Mouse (Mus musculus): ENCODE measurements at regions not wholly inside any gene's neighbourhood (a gene's known extent, or its start where the extent isn't known, plus 50 kb on each side); places are given as distances from the start of the nearest gene placed in this dataset.

DNA sequence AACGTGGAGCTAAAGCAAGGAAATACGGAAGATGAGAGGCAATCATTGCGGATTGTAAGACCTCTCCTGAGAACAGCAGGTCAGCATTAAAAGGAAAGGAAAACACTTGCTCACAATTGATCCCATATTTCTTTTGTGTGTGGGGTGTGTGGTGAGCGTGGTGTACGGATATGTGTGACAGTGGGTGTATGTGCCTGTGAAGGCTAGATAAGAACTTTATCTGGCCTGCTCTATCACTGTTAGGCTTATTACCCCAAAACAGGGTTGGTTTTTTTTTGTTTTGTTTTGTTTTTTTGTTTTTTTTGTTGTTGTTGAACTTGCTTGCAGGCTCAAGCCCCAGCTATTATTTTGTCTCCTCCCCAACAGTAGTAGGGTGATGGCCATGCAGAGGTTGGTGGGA, 102.5 kb downstream of the Uchl5 start:
- no peak for ATAC-seq (ENCODE audit: low FRiP score)
- H3K9ac ChIP-seq (replicated peaks): no peak overlapping the region
- H3K4me3 ChIP-seq (replicated peaks): no peak overlapping the region
- no peaks in the 10 kb centered on the region for H3K4me1 ChIP-seq
- H3K9me3 ChIP-seq (replicated peaks): no peaks in the 10 kb centered on the region
- H3K4me2 ChIP-seq: no peak overlapping the region
- H3K36me3 ChIP-seq: no peaks in the 10 kb centered on the region
- no peaks in the 10 kb centered on the region for H3K27me3 ChIP-seq (replicated peaks)
- WGBS: 95% methylated on average over 5 of the region's 5 CpGs
- no peak overlapping the region for H3K27ac ChIP-seq (replicated peaks)

DNA sequence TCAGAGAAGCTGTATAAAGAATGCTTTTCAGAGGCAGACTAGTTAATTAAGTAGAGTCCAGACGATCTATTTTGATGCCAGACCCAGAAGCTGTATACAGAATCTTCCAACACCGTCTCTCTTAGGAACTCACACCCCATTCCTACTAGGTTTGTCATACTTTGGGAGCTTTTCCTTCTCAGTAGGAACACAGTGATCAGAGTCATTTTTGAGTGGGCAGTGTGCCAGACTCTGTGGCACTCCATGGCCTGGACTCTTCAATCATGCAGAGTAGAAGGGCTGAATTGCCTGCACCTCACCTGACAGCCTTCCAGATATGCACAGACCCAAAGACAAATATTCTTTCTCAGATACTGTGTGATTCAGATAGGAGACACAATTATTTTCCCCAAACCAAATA, 101.2 kb downstream of the Uchl5 start:
- WGBS: 65% methylated on average over 2 of the region's 2 CpGs
- H3K4me3 ChIP-seq (replicated peaks): no peak overlapping the region
- H3K4me1 ChIP-seq: no peaks in the 10 kb centered on the region
- ATAC-seq (ENCODE audit: low FRiP score): no peak
- no peaks in the 10 kb centered on the region for H3K36me3 ChIP-seq
- H3K9ac ChIP-seq (replicated peaks): no peak overlapping the region
- H3K27ac ChIP-seq (replicated peaks): no peak overlapping the region
- no peaks in the 10 kb centered on the region for H3K9me3 ChIP-seq (replicated peaks)
- no peaks in the 10 kb centered on the region for H3K27me3 ChIP-seq (replicated peaks)
- no peak overlapping the region for H3K4me2 ChIP-seq

GRCm38 (mm10) chr1:143860319-143860718, 83.2 kb downstream of the Uchl5 start:
- H3K9me3 ChIP-seq (replicated peaks): no peaks in the 10 kb centered on the region
- no peak overlapping the region for H3K4me2 ChIP-seq
- no peaks in the 10 kb centered on the region for H3K36me3 ChIP-seq
- H3K4me1 ChIP-seq: no peaks in the 10 kb centered on the region
- H3K4me3 ChIP-seq (replicated peaks): no peak overlapping the region
- H3K27ac ChIP-seq (replicated peaks): no peak overlapping the region
- ATAC-seq (ENCODE audit: low FRiP score): no peak
- no peaks in the 10 kb centered on the region for H3K27me3 ChIP-seq (replicated peaks)
- H3K9ac ChIP-seq (replicated peaks): no peak overlapping the region
- 79% methylated on average over 10 of the region's 10 CpGs for WGBS

GRCm38 (mm10) chr1:143858532-143858931, 81.5 kb downstream of the Uchl5 start:
- no peak overlapping the region for H3K27ac ChIP-seq (replicated peaks)
- no peak overlapping the region for H3K4me3 ChIP-seq (replicated peaks)
- H3K9me3 ChIP-seq (replicated peaks): no peaks in the 10 kb centered on the region
- H3K4me1 ChIP-seq: no peaks in the 10 kb centered on the region
- H3K27me3 ChIP-seq (replicated peaks): no peaks in the 10 kb centered on the region
- H3K9ac ChIP-seq (replicated peaks): no peak overlapping the region
- no peak overlapping the region for H3K4me2 ChIP-seq
- H3K36me3 ChIP-seq: no peaks in the 10 kb centered on the region
- no peak for ATAC-seq (ENCODE audit: low FRiP score)
